Mouse (Mus musculus) ovary, postnatal 10 days (tissue): ENCODE data around the gene Fam129a.
"Not testable (repeated sequence)": the region's sequence is repeated elsewhere in the genome, so short reads cannot be mapped to it uniquely, and the experiment has no call there.

ENCODE experiments used
- DNase-seq: peaks from one replicate; pipeline ENCODE4 v3.0.0; 2022; ENCODE audit warnings: low spot score

Fam129a gene

GRCm38 (mm10) chr1:151584182-151584471 is 13.1 kb downstream of the Fam129a start:
- DNase-seq = no peak

GRCm38 (mm10) chr1:151584565-151585216 is 13.7 kb downstream of the Fam129a start:
- DNase-seq = no peak

- no peak for DNase-seq
These were observed 14.7 kb downstream of the Fam129a start for GRCm38 (mm10) chr1:151585647-151586046.

- no peak for DNase-seq
These were observed 21.4 kb downstream of the Fam129a start for GRCm38 (mm10) chr1:151592085-151593017.

GRCm38 (mm10) chr1:151594906-151595305 is 23.9 kb downstream of the Fam129a start:
- DNase-seq = no peak

GRCm38 (mm10) chr1:151595600-151596299 is 24.8 kb downstream of the Fam129a start:
- DNase-seq = no peak

- no peak for DNase-seq
These were observed 25.6 kb downstream of the Fam129a start for GRCm38 (mm10) chr1:151596562-151596961.

- DNase-seq = no peak
These were observed 26.8 kb downstream of the Fam129a start for GRCm38 (mm10) chr1:151597677-151598297.

- no peak for DNase-seq
These were observed 27.9 kb downstream of the Fam129a start for GRCm38 (mm10) chr1:151598876-151599275.

- no peak for DNase-seq
These were observed 33.3 kb downstream of the Fam129a start for GRCm38 (mm10) chr1:151604328-151604727.

- DNase-seq = not testable (repeated sequence)
These were observed 37.0 kb downstream of the Fam129a start for GRCm38 (mm10) chr1:151607957-151608356.

- DNase-seq = no peak
These were observed 39.6 kb downstream of the Fam129a start for GRCm38 (mm10) chr1:151610621-151611020.

- DNase-seq = no peak
These were observed 43.4 kb downstream of the Fam129a start for GRCm38 (mm10) chr1:151614320-151614935.

- no peak for DNase-seq
These were observed 44.6 kb downstream of the Fam129a start for GRCm38 (mm10) chr1:151615625-151616024.

GRCm38 (mm10) chr1:151616555-151617205 is 45.7 kb downstream of the Fam129a start:
- no peak for DNase-seq

- no peak for DNase-seq
These were observed 47.3 kb downstream of the Fam129a start for GRCm38 (mm10) chr1:151618251-151618650.

GRCm38 (mm10) chr1:151619281-151619711 is 48.3 kb downstream of the Fam129a start:
- DNase-seq = no peak

- no peak for DNase-seq
These were observed 49.7 kb downstream of the Fam129a start for GRCm38 (mm10) chr1:151620730-151621129.

GRCm38 (mm10) chr1:151624442-151625226 is 53.6 kb downstream of the Fam129a start:
- DNase-seq = no peak

GRCm38 (mm10) chr1:151625260-151625659 is 54.3 kb downstream of the Fam129a start:
- DNase-seq = no peak
